Mouse (Mus musculus) cerebellum, adult 2 months (tissue): ENCODE measurements around the gene Bahcc1.

Experiments
- CTCF ChIP-seq: fragments of 200-500 bp; IDR thresholded peaks from 2 replicates; pipeline ENCODE4 v1.5.1; 2011; ENCODE audit warnings: low read depth, mild to moderate bottlenecking, control low read depth, low read length, moderate library complexity, borderline replicate concordance; ENCODE audit not compliant: insufficient read depth
- POLR2A ChIP-seq: fragments of 200-500 bp; IDR thresholded peaks from 2 replicates; pipeline ENCODE4 v1.6.1; 2011; ENCODE audit warnings: low read length, control low read depth, borderline replicate concordance; ENCODE audit not compliant: insufficient read depth

- TF ChIP-seq CTCF, result no peak
- no peak for TF ChIP-seq POLR2A
Measured at GRCm38 (mm10) chr11:120289644-120290043, 56.9 kb downstream of the Bahcc1 start.
